Mouse (Mus musculus) embryonic facial prominence, embryonic 12.5 days (tissue): ENCODE results near the gene Kcnj12. TPM values are rescaled to one million over a fixed set of nuclear protein-coding genes. Genes with fewer than 3 reads are reported as not detected.

ENCODE experiments used
- ATAC-seq: fragments of 200-750 bp; cut with Nextera tagmentation; 2 replicates; pipeline ENCODE4 v1.8.0; 2017; ENCODE audit not compliant: insufficient number of reproducible peaks, insufficient read depth, low FRiP score, low TSS enrichment
- H3K27ac ChIP-seq: fragments of 300-500 bp; sonication (generic); 2 replicates; pipeline ENCODE4 v1.5.1; 2016; ENCODE audit warnings: mild to moderate bottlenecking
- H3K27me3 ChIP-seq: fragments of 300-500 bp; sonication (generic); 2 replicates; pipeline ENCODE4 v1.6.1; 2016; ENCODE audit warnings: mild to moderate bottlenecking, moderate library complexity
- H3K36me3 ChIP-seq: fragments of 300-500 bp; sonication (generic); 2 replicates; pipeline ENCODE4 v1.6.1; 2016; ENCODE audit warnings: mild to moderate bottlenecking
- H3K4me1 ChIP-seq: fragments of 300-500 bp; sonication (generic); 2 replicates; pipeline ENCODE4 v1.6.1; 2016
- H3K4me2 ChIP-seq: fragments of 300-500 bp; sonication (generic); replicated peaks from 2 replicates; pipeline ENCODE4 v1.6.1; 2016; ENCODE audit warnings: mild to moderate bottlenecking, moderate library complexity
- H3K4me3 ChIP-seq: fragments of 300-500 bp; sonication (generic); 2 replicates; pipeline ENCODE4 v1.5.1; 2016; ENCODE audit warnings: mild to moderate bottlenecking
- H3K9ac ChIP-seq: fragments of 300-500 bp; sonication (generic); 2 replicates; pipeline ENCODE4 v1.6.1; 2016; ENCODE audit warnings: mild to moderate bottlenecking, moderate library complexity
- H3K9me3 ChIP-seq: fragments of 300-500 bp; sonication (generic); 2 replicates; pipeline ENCODE4 v1.6.1; 2016; ENCODE audit warnings: mild to moderate bottlenecking, moderate library complexity
- WGBS: fragments of 180-500 bp; shearing (Covaris S2); methylation state at CpG from one replicate; pipeline ENCODE4 v1.1.7; 2016; 5-methylcytosine and 5-hydroxymethylcytosine counted together
- polyA plus RNA-seq: library from polyadenylated mRNA; unstranded; fragments of >200 nt; fragmentation: Nextera tagmentation; extraction: Ambion mirVana; gene quantifications from 2 replicates; pipeline ENCODE4 v1.2.1, GENCODE M21; 2016

The Kcnj12 gene
- polyA plus RNA-seq, 1 experiment from 2014 or later = 3.9 TPM

DNA sequence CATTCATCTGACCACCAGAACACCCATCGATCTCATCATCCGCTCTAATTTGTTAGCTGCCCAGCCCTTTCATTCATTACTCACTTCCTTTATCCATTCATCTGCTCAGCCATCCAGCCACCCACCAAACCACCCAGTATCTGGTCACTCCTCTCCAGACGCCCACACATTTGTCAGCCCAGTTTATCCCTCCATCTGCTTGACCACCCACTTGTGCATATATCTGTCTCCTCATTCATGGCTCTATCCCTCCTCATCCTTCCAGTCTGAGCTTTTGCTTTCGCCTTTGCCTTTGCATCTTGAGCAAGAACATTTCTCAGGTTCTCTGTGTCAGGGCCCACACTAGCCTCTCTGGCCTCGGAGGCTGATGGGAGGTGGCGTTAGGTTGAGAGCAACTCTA, 41.1 kb downstream of the Kcnj12 start:
- Histone ChIP-seq H3K9ac (no peak overlapping the region), H3K9me3 (no peaks in the 10 kb centered on the region), H3K4me3 (no peak overlapping the region), H3K4me2 (no peak overlapping the region), H3K27me3 (no peaks in the 10 kb centered on the region), H3K27ac (no peak overlapping the region), H3K36me3 (no peaks in the 10 kb centered on the region), H3K4me1 (0 out of 2 replicates have a peak, but pooled peaks cover 3% of the 10 kb centered on the region)
- no peak for ATAC-seq
- WGBS = 90% methylated on average over 6 of the region's 6 CpGs

- H3K4me3 ChIP-seq = no peak overlapping the region
- no peak overlapping the region for H3K4me2 ChIP-seq
- 82% methylated on average over 6 of the region's 6 CpGs for WGBS
- no peak for ATAC-seq
- H3K27ac ChIP-seq = no peak overlapping the region
- H3K9ac ChIP-seq = no peak overlapping the region
- H3K4me1 ChIP-seq = no peaks in the 10 kb centered on the region
- no peaks in the 10 kb centered on the region for H3K27me3 ChIP-seq
- H3K9me3 ChIP-seq = no peaks in the 10 kb centered on the region
- H3K36me3 ChIP-seq = no peaks in the 10 kb centered on the region
These were observed 43.3 kb downstream of the Kcnj12 start for GRCm38 (mm10) chr11:61065620-61066019.

- no peak overlapping the region for H3K9ac ChIP-seq
- ATAC-seq = no peak
- WGBS = 84% methylated on average over 9 of the region's 9 CpGs
These were observed 44.9 kb downstream of the Kcnj12 start for GRCm38 (mm10) chr11:61067133-61067835.

GRCm38 (mm10) chr11:61068866-61069265, 46.5 kb downstream of the Kcnj12 start:
- no peak for ATAC-seq
- no peak overlapping the region for H3K4me3 ChIP-seq
- no peaks in the 10 kb centered on the region for H3K27me3 ChIP-seq
- no peak overlapping the region for H3K9ac ChIP-seq
- H3K4me1 ChIP-seq = peaks cover 8% of the 10 kb centered on the region
- 88% methylated on average over 10 of the region's 10 CpGs for WGBS
- no peak overlapping the region for H3K4me2 ChIP-seq
- H3K9me3 ChIP-seq = no peaks in the 10 kb centered on the region
- no peak overlapping the region for H3K27ac ChIP-seq
- no peaks in the 10 kb centered on the region for H3K36me3 ChIP-seq

More at GRCm38 (mm10) chr11:61067133-61067835, 44.9 kb downstream of the Kcnj12 start:
- no peak overlapping the region for H3K4me3 ChIP-seq
- H3K4me1 ChIP-seq = peaks cover 8% of the 10 kb centered on the region
- no peak overlapping the region for H3K4me2 ChIP-seq
- H3K27ac ChIP-seq = no peak overlapping the region
- no peaks in the 10 kb centered on the region for H3K27me3 ChIP-seq
- H3K36me3 ChIP-seq = no peaks in the 10 kb centered on the region
- H3K9me3 ChIP-seq = no peaks in the 10 kb centered on the region

GRCm38 (mm10) chr11:61069645-61070044, 47.3 kb downstream of the Kcnj12 start:
- ATAC-seq = no peak
- 97% methylated on average over 18 of the region's 18 CpGs for WGBS
- Histone ChIP-seq H3K27ac (no peak overlapping the region), H3K9me3 (no peaks in the 10 kb centered on the region), H3K4me3 (no peak overlapping the region), H3K36me3 (no peaks in the 10 kb centered on the region), H3K9ac (no peak overlapping the region), H3K4me2 (no peak overlapping the region), H3K4me1 (peaks cover 8% of the 10 kb centered on the region), H3K27me3 (no peaks in the 10 kb centered on the region)

DNA sequence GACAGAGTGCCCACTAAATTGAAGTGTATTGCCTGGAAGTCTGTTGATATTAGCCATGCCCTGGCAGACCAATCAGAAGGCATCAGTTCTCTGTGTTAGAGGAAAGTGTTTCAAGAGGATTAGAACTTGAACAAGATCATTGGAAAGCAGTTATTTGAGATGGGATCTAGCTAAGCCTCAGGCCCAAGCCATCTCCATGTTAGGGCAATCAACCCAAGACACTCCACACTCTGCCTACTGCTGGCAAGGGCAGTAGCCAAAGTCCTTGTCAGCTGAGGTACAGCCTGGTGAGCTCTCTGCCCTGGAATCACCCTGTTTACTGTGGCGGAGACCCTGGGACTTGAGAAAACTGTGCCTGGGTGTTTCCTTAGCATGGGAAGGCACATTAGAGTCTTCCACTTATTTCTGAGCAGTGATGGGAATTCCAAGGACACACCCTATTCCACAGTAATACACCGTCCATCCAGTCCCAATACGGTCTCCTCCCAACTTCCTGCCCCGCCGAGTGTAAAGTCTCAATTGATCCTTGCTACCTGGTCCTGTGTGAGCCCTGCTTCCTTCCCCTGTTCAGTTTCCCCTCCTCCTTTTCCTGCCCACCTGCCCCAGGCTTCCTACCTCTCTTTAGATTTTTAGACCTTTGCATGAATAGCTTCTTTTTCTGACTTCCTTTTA, 52.4 kb downstream of the Kcnj12 start:
- ATAC-seq = no peak
- 82% methylated on average over 5 of the region's 5 CpGs for WGBS
- no peak overlapping the region for H3K9ac ChIP-seq
- no peak overlapping the region for H3K27ac ChIP-seq
- H3K4me1 ChIP-seq = peaks cover 8% of the 10 kb centered on the region
- H3K36me3 ChIP-seq = no peaks in the 10 kb centered on the region
- no peaks in the 10 kb centered on the region for H3K27me3 ChIP-seq
- H3K4me3 ChIP-seq = no peak overlapping the region
- H3K9me3 ChIP-seq = no peaks in the 10 kb centered on the region
- H3K4me2 ChIP-seq = no peak overlapping the region

- no peaks in the 10 kb centered on the region for H3K27me3 ChIP-seq
- no peaks in the 10 kb centered on the region for H3K9me3 ChIP-seq
- H3K4me3 ChIP-seq = no peak overlapping the region
- no peak overlapping the region for H3K27ac ChIP-seq
- H3K4me1 ChIP-seq = peaks cover 8% of the 10 kb centered on the region
- WGBS = 67% methylated on average over 15 of the region's 15 CpGs
- ATAC-seq = no peak
- H3K36me3 ChIP-seq = no peaks in the 10 kb centered on the region
- no peak overlapping the region for H3K9ac ChIP-seq
- no peak overlapping the region for H3K4me2 ChIP-seq
These were observed 53.3 kb downstream of the Kcnj12 start for GRCm38 (mm10) chr11:61075361-61076326.

- Histone ChIP-seq H3K4me3 (no peak overlapping the region), H3K36me3 (no peaks in the 10 kb centered on the region), H3K27ac (no peak overlapping the region), H3K27me3 (no peaks in the 10 kb centered on the region), H3K4me2 (no peak overlapping the region), H3K9ac (no peak overlapping the region), H3K4me1 (no peaks in the 10 kb centered on the region), H3K9me3 (no peaks in the 10 kb centered on the region)
- ATAC-seq = no peak
- 91% methylated on average over 2 of the region's 2 CpGs for WGBS
These were observed 59.3 kb downstream of the Kcnj12 start for GRCm38 (mm10) chr11:61081624-61082023.

DNA sequence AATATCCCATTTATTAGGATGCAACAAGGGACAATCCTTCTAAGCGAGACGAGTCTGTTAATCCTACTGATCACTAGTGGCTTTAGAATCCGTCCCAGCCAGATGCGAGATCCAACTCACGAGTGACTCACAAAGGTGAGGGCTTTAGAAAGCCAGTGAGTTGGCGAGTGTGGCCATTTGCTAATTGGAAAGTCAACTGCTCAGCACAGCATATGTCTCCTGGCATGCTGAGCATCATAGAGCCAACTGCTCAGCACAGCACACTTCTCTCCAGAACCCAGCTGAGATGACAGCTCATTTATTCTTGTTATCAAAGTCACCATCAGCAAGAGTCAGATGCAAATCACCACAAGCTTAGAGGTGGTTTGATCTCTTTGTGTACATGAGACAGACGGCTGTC, 67.8 kb downstream of the Kcnj12 start:
- H3K27ac ChIP-seq = no peak overlapping the region
- no peak overlapping the region for H3K4me3 ChIP-seq
- H3K4me1 ChIP-seq = no peaks in the 10 kb centered on the region
- WGBS = 74% methylated on average over 7 of the region's 7 CpGs
- H3K36me3 ChIP-seq = no peaks in the 10 kb centered on the region
- H3K9ac ChIP-seq = no peak overlapping the region
- H3K9me3 ChIP-seq = peaks cover 1% of the 10 kb centered on the region; the same call in 1 of the 2 replicates
- H3K27me3 ChIP-seq = no peaks in the 10 kb centered on the region
- no peak overlapping the region for H3K4me2 ChIP-seq
- no peak for ATAC-seq

DNA sequence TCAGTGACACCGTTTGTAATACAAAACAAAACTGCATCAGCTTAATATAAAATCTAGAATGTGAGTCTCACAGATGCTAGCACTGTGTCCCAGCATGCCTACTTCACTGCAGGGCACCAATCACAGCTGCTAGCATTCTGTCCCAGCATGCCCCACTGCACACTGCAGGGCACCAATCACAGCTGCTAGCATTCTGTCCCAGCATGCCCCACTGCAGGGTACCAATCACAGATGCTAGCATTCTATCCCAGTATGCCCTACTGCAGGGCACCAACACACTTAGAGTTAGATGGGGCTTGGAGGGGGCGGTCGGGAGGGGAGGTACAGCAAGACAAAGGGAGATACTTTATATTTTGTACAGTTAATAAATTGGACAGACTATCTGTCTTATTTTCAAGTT, 68.8 kb downstream of the Kcnj12 start:
- Histone ChIP-seq H3K4me2 (no peak overlapping the region), H3K9me3 (peaks cover 2% of the 10 kb centered on the region; the same call in 1 of the 2 replicates), H3K4me3 (no peak overlapping the region), H3K9ac (no peak overlapping the region), H3K27me3 (no peaks in the 10 kb centered on the region), H3K4me1 (no peaks in the 10 kb centered on the region), H3K27ac (no peak overlapping the region), H3K36me3 (no peaks in the 10 kb centered on the region)
- no peak for ATAC-seq
- WGBS = 67% methylated on average over 3 of the region's 3 CpGs

DNA sequence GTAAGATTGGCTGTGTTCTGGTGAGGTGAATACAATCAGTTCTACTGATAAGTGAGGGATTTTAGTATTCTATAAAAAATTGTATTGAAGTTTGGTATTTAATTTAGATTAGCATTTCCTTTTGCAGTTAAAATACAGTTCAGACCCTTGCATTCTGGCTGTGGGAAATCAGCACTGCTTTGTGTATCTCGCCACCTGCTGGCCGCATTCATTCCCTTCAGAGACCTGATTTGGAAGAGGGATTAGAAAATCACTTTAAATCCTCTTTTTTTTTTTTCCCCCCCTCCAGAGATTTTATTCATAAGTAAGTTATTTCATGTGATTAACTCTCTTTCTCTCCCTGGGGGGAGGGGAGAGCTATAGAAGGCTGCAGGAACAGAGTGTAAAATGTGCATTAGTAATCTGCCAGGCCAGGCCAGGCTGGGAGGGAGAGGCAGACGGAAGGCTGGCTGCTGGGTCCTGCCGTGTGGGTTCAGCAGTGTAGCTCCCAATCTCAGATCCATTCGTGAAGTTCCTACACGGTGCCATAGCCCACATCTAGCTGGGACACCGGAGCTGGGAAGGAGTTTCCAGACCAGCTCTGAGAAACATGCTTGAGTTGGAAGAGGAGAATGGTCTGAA, 69.4 kb downstream of the Kcnj12 start:
- peaks cover 2% of the 10 kb centered on the region; the same call in 1 of the 2 replicates for H3K9me3 ChIP-seq
- H3K27ac ChIP-seq = no peak overlapping the region
- WGBS = 20% methylated on average over 7 of the region's 7 CpGs
- ATAC-seq = 0 out of 2 replicates have a peak, but pooled peaks have one; percentile 56
- no peak overlapping the region for H3K4me3 ChIP-seq
- H3K4me1 ChIP-seq = no peaks in the 10 kb centered on the region
- no peaks in the 10 kb centered on the region for H3K36me3 ChIP-seq
- H3K27me3 ChIP-seq = no peaks in the 10 kb centered on the region
- no peak overlapping the region for H3K4me2 ChIP-seq
- no peak overlapping the region for H3K9ac ChIP-seq
